Mouse (Mus musculus) liver, embryonic 11.5 days (tissue): ENCODE data around the gene Ugt2b38. TPM values are rescaled to one million over a fixed set of nuclear protein-coding genes. Genes with fewer than 3 reads are reported as not detected.
A peak's percentile ranks its signal among the peaks of the same experiment; 100 is the strongest.
"Not testable (repeated sequence)": the region's sequence is repeated elsewhere in the genome, so short reads cannot be mapped to it uniquely, and the experiment has no call there.

ENCODE experiments used
- ATAC-seq: fragments of 200-750 bp; cut with Nextera tagmentation; replicated peaks from 2 replicates; pipeline ENCODE4 v1.8.0; 2017; ENCODE audit warnings: moderate number of reproducible peaks, mild to moderate bottlenecking, moderate TSS enrichment, moderate library complexity; ENCODE audit not compliant: low FRiP score
- DNase-seq: peaks from one replicate; pipeline ENCODE4 v3.0.0-alpha.2; 2017; ENCODE audit warnings: low spot score
- H3K27ac ChIP-seq: fragments of 300-500 bp; sonication (generic); 2 replicates; pipeline ENCODE4 v1.5.1; 2014; ENCODE audit warnings: mild to moderate bottlenecking, low read depth, low read length, control low read depth
- H3K27me3 ChIP-seq: fragments of 300-500 bp; sonication (generic); replicated peaks from 2 replicates; pipeline ENCODE4 v1.6.1; 2014; ENCODE audit warnings: low read length, mixed read lengths; ENCODE audit not compliant: control insufficient read depth, insufficient read depth
- H3K36me3 ChIP-seq: fragments of 300-500 bp; sonication (generic); 2 replicates; pipeline ENCODE4 v1.6.1; 2014; ENCODE audit warnings: mild to moderate bottlenecking, low read length, moderate library complexity, mixed read lengths; ENCODE audit not compliant: control insufficient read depth, insufficient read depth
- H3K4me1 ChIP-seq: fragments of 300-500 bp; sonication (generic); replicated peaks from 2 replicates; pipeline ENCODE4 v1.6.1; 2014; ENCODE audit warnings: low read length, mixed read lengths; ENCODE audit not compliant: control insufficient read depth, insufficient read depth
- H3K4me2 ChIP-seq: fragments of 300-500 bp; sonication (generic); 2 replicates; pipeline ENCODE4 v1.6.1; 2014; ENCODE audit warnings: mild to moderate bottlenecking, control low read depth, moderate library complexity
- H3K4me3 ChIP-seq: fragments of 300-500 bp; sonication (generic); 2 replicates; pipeline ENCODE4 v1.5.1; 2014; ENCODE audit warnings: low read depth, low read length, control low read depth
- H3K9ac ChIP-seq: fragments of 300-500 bp; sonication (generic); 2 replicates; pipeline ENCODE4 v1.6.1; 2014; ENCODE audit warnings: low read depth, low read length, control low read depth
- H3K9me3 ChIP-seq: fragments of 300-500 bp; sonication (generic); 2 replicates; pipeline ENCODE4 v1.6.1; 2016; ENCODE audit warnings: low read length, inconsistent platforms, mixed read lengths; ENCODE audit not compliant: control insufficient read depth
- WGBS: fragments of 180-500 bp; shearing (Covaris S2); extraction: QIAGEN DNeasy Blood & Tissue Kit; methylation state at CpG from one replicate; pipeline ENCODE4 v1.1.7; 2014; 5-methylcytosine and 5-hydroxymethylcytosine counted together
- polyA plus RNA-seq: library from polyadenylated mRNA; unstranded; fragments of >200 nt; fragmentation: Nextera tagmentation; extraction: Ambion mirVana; gene quantifications from 2 replicates; pipeline ENCODE4 v1.2.1, GENCODE M21; 2014

The Ugt2b38 gene
- not detected in 2 replicates for polyA plus RNA-seq

GRCm38 (mm10) chr5:87424041-87424440 is at the start of gene Ugt2b38:
Gene Ugt2b38 (minus strand): TSS chr5:87424203.
- H3K4me2 ChIP-seq, H3K9me3 ChIP-seq, DNase-seq, H3K9ac ChIP-seq, H3K4me1 ChIP-seq, H3K36me3 ChIP-seq, H3K27ac ChIP-seq, H3K4me3 ChIP-seq, ATAC-seq, H3K27me3 ChIP-seq: not testable (repeated sequence)
- 92% methylated on average over 1 of the region's 2 CpGs for WGBS

GRCm38 (mm10) chr5:87458810-87459209 is 34.8 kb upstream of the Ugt2b38 start:
- Histone ChIP-seq H3K9me3 (no peaks in the 10 kb centered on the region), H3K4me3 (no peak overlapping the region), H3K9ac (no peak overlapping the region), H3K27me3 (no peaks in the 10 kb centered on the region), H3K36me3 (no peaks in the 10 kb centered on the region), H3K27ac (no peak overlapping the region), H3K4me2 (no peak overlapping the region), H3K4me1 (no peaks in the 10 kb centered on the region)
- WGBS, result 52% methylated on average over 1 of the region's 1 CpGs
- DNase-seq, result no peak
- no peak for ATAC-seq

- no peak overlapping the region for H3K4me3 ChIP-seq
- H3K27ac ChIP-seq, result no peak overlapping the region
- no peak overlapping the region for H3K9ac ChIP-seq
- no peaks in the 10 kb centered on the region for H3K27me3 ChIP-seq
- ATAC-seq (no peak), DNase-seq (no peak)
- H3K4me1 ChIP-seq, result no peaks in the 10 kb centered on the region
- H3K9me3 ChIP-seq, result no peaks in the 10 kb centered on the region
- H3K4me2 ChIP-seq, result no peak overlapping the region
- H3K36me3 ChIP-seq, result no peaks in the 10 kb centered on the region
Observed at GRCm38 (mm10) chr5:87457701-87458100, 33.7 kb upstream of the Ugt2b38 start.

GRCm38 (mm10) chr5:87456216-87456850 is 32.3 kb upstream of the Ugt2b38 start:
- ATAC-seq, result no peak
- Histone ChIP-seq H3K4me1 (no peaks in the 10 kb centered on the region), H3K27me3 (no peaks in the 10 kb centered on the region), H3K9me3 (no peaks in the 10 kb centered on the region), H3K4me3 (no peak overlapping the region), H3K4me2 (no peak overlapping the region), H3K27ac (no peak overlapping the region), H3K9ac (no peak overlapping the region), H3K36me3 (no peaks in the 10 kb centered on the region)
- DNase-seq, result no peak
- 78% methylated on average over 3 of the region's 3 CpGs for WGBS

GRCm38 (mm10) chr5:87455519-87455918 is 31.5 kb upstream of the Ugt2b38 start:
- Histone ChIP-seq H3K36me3 (no peaks in the 10 kb centered on the region), H3K4me1 (no peaks in the 10 kb centered on the region), H3K4me2 (no peak overlapping the region), H3K27ac (no peak overlapping the region), H3K4me3 (no peak overlapping the region), H3K27me3 (no peaks in the 10 kb centered on the region), H3K9me3 (no peaks in the 10 kb centered on the region), H3K9ac (no peak overlapping the region)
- ATAC-seq, result no peak
- no peak for DNase-seq

GRCm38 (mm10) chr5:87452514-87452913 is 28.5 kb upstream of the Ugt2b38 start:
- not testable (repeated sequence) for H3K9ac ChIP-seq, DNase-seq, H3K27me3 ChIP-seq, H3K36me3 ChIP-seq, ATAC-seq, H3K4me1 ChIP-seq, H3K9me3 ChIP-seq, H3K4me3 ChIP-seq, H3K27ac ChIP-seq, H3K4me2 ChIP-seq
- 91% methylated on average over 4 of the region's 5 CpGs for WGBS

- Histone ChIP-seq H3K36me3 (no peaks in the 10 kb centered on the region), H3K9ac (no peak overlapping the region), H3K27ac (no peak overlapping the region), H3K4me3 (no peak overlapping the region), H3K9me3 (no peaks in the 10 kb centered on the region), H3K27me3 (no peaks in the 10 kb centered on the region), H3K4me1 (no peaks in the 10 kb centered on the region), H3K4me2 (no peak overlapping the region)
- ATAC-seq (0 out of 2 replicates have a peak, but pooled peaks have one; percentile 45), DNase-seq (no peak)
- WGBS, result 46% methylated on average over 3 of the region's 3 CpGs
Observed at GRCm38 (mm10) chr5:87436264-87436663, 12.3 kb upstream of the Ugt2b38 start.

- DNase-seq (no peak), ATAC-seq (no peak)
- H3K27ac ChIP-seq, result no peak overlapping the region
- no peak overlapping the region for H3K4me2 ChIP-seq
- 72% methylated on average over 3 of the region's 3 CpGs for WGBS
- no peaks in the 10 kb centered on the region for H3K4me1 ChIP-seq
- no peaks in the 10 kb centered on the region for H3K27me3 ChIP-seq
- H3K9ac ChIP-seq, result no peak overlapping the region
- no peak overlapping the region for H3K4me3 ChIP-seq
- no peaks in the 10 kb centered on the region for H3K36me3 ChIP-seq
- no peaks in the 10 kb centered on the region for H3K9me3 ChIP-seq
Observed at GRCm38 (mm10) chr5:87425676-87426075, 1.7 kb upstream of the Ugt2b38 start.

GRCm38 (mm10) chr5:87396968-87397367 is 27.0 kb downstream of the Ugt2b38 start:
- no peaks in the 10 kb centered on the region for H3K27me3 ChIP-seq
- ATAC-seq (no peak), DNase-seq (no peak)
- H3K4me2 ChIP-seq, result no peak overlapping the region
- WGBS, result 75% methylated on average over 4 of the region's 4 CpGs
- no peak overlapping the region for H3K27ac ChIP-seq
- H3K9me3 ChIP-seq, result no peaks in the 10 kb centered on the region
- H3K4me1 ChIP-seq, result no peaks in the 10 kb centered on the region
- no peak overlapping the region for H3K9ac ChIP-seq
- H3K4me3 ChIP-seq, result no peak overlapping the region
- H3K36me3 ChIP-seq, result no peaks in the 10 kb centered on the region
